Mouse (Mus musculus): ENCODE results near the gene Pitpnc1.

- TF ChIP-seq CTCF (IDR thresholded peaks at IDR 0.05; ENCODE audit: borderline replicate concordance, control insufficient read depth, extremely low read depth, insufficient read depth, low read length, poor library complexity), result no peak
- no peak for TF ChIP-seq POLR2A (IDR thresholded peaks at IDR 0.05; ENCODE audit: control insufficient read depth, extremely low read depth, insufficient read depth, low read length, poor library complexity)
Observed at GRCm38 (mm10) chr11:107254181-107254580, 216.3 kb downstream of the Pitpnc1 start.

All from thymus, adult 2 months (tissue).